ENCODE assay signal across 8 mouse cellular contexts in the genomic region with DNA sequence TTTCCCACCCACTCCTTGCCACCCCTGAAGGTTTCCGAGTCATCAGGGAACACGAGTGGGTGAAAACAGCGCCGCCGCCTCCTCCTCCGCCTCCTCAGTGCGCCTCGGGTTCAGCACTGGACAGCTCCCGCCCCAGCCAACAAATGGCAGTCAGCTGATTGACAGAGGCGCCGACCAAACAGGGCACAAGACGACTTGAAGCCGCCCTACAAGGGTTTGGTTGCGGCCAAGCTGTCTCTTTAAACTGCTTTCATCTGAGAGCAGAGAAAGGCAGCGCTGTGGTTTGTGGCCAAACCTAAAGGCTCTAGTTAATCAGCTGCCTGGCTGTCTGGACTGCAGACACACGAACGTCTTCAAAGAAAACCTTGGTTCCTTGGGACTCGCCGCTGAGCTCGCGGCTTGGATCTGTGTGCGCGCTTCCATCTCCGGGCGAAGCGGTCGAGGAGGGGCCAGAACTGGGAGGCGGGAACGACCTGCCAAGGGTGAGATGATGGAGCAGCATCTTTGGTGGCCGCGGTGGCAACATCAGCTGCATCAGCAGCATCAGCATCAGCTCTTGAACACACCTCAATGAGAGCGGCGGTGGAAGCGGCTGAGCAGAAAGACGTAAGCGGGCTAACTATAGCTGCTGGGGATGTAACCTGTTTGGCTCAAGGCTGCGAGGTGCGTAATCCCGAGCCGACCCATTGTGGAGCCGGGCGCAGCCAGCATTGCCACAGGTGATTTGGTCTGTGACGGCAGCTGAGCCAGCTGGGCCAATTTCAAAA. TPM values are rescaled to one million over a fixed set of nuclear protein-coding genes. Genes with fewer than 3 reads are reported as not detected.
DNase-seq lines count a peak whose midpoint lies in the region; TF ChIP-seq lines count a peak whose summit lies in the region.

A gene (plus strand): TSS at position 198 of the 767 bp plus-strand sequence.

- TF ChIP-seq CTCF in cortical plate, adult 2 months (IDR thresholded peaks at IDR 0.05; ENCODE audit: extremely low read depth, insufficient read depth, low read length), result no peak

- TF ChIP-seq POLR2A in cortical plate, adult 2 months (IDR thresholded peaks at IDR 0.05; ENCODE audit: extremely low read depth, insufficient read depth, low read length), result peak; percentile 85

- H3K27ac ChIP-seq in cortical plate, adult 2 months (ENCODE audit: insufficient read depth, low read length), result peak within 1 kb of the TSS; percentile 82

- peaks cover 3% of the 10 kb centered on the region; the same call in 1 of the 2 replicates for H3K4me1 ChIP-seq in cortical plate, adult 2 months (ENCODE audit: control insufficient read depth, insufficient read depth, low read length)

- H3K4me3 ChIP-seq in cortical plate, adult 2 months (ENCODE audit: insufficient read depth, low read length), result peak within 1 kb of the TSS; percentile 96

- DNase-seq in adrenal gland, adult 2 months, result peak; percentile 78
- DNase-seq in gastrocnemius, postnatal 25 days, result peak; percentile 28
- peak; percentile 35 for DNase-seq in hindlimb bud, embryonic 11.5 days (ENCODE audit: extremely low spot score, low read depth, low spot score)
- peak; percentile 75 for DNase-seq in left cerebral cortex, adult 11 months (ENCODE audit: low spot score)
- peak; percentile 30 for DNase-seq in lung, postnatal 36 days
- DNase-seq in right cerebral cortex, postnatal 10 days (ENCODE audit: low spot score in 2 of 2), result peak; percentile 95 to 96
- DNase-seq in natural killer cell, adult 2 months (ENCODE audit: low spot score in 2 of 2), result no peak

RNA-seq across cellular contexts. Expression of the gene that starts here (rescaled TPM):
- total RNA-seq in adrenal gland, adult 2 months (2021), result 1 to 10 TPM; 1.2 to 1.5 TPM
- 0.49 and 0.63 TPM in 2 replicates for polyA plus RNA-seq in adrenal gland, adult 2 months (2012; rRNA removed)
- polyA plus RNA-seq in cortical plate, adult 2 months (2012; rRNA removed), result 49.3 and 56.8 TPM in 2 replicates
- under 1 TPM in 1 of 2 experiments, not detected in 1; 0.05 TPM for total RNA-seq in gastrocnemius, postnatal 25 days (2021)

Comparison
In these comparisons a context has a peak if more than half of its experiments do, and no peak if none do; other contexts are left out.
1. RNA of the gene that starts here (polyA plus RNA-seq): 49.3 to 56.8 TPM in cortical plate, adult 2 months; 0.49 to 0.63 TPM in adrenal gland, adult 2 months; every median in the first group is over 10 times any median in the second.
2. Peak in DNase-seq in gastrocnemius, postnatal 25 days; RNA of the gene not detected or under 1 TPM.
3. DNase-seq: peak in adrenal gland, adult 2 months (single experiment), hindlimb bud, embryonic 11.5 days (single experiment), left cerebral cortex, adult 11 months (single experiment), lung, postnatal 36 days (single experiment) and right cerebral cortex, postnatal 10 days (2 of 2); none in natural killer cell, adult 2 months (0 of 2).